Mouse (Mus musculus) spleen, postnatal 14 days (tissue): ENCODE results near the gene Vmn1r224.

Experiments
- DNase-seq, 2 experiments: peaks; one replicate each; pipeline ENCODE4 v3.0.0; 2021 to 2022; ENCODE audit warnings: low spot score in 2 of 2

Gene Vmn1r224

GRCm38 (mm10) chr17:20413846-20414245, at the start of gene Vmn1r224:
Vmn1r224 (plus strand) TSS chr17:20414146.
- no peak for DNase-seq

- no peak for DNase-seq
Measured at GRCm38 (mm10) chr17:20399105-20399504, 14.8 kb upstream of the Vmn1r224 start.

- DNase-seq, result no peak
Measured at GRCm38 (mm10) chr17:20439263-20439662, 25.3 kb downstream of the Vmn1r224 start.

- DNase-seq, result no peak
Measured at GRCm38 (mm10) chr17:20473311-20473710, 59.4 kb downstream of the Vmn1r224 start.
